Mouse (Mus musculus): ENCODE data around the gene Pgbd1. TPM values are rescaled to one million over a fixed set of nuclear protein-coding genes. Genes with fewer than 3 reads are reported as not detected.

The Pgbd1 gene
- not detected for polyA plus RNA-seq (2012; fragmentation: generic; extraction: Trizol)

GRCm38 (mm10) chr13:21440503-21441206 is at the start of gene Pgbd1:
TSS of gene Pgbd1 (minus strand) at chr13:21441058.

GRCm38 (mm10) chr13:21478759-21479670 is 38.2 kb upstream of the Pgbd1 start, which contains the start of the genes Zkscan4 and Gm10065:
TSS of gene Zkscan4 (plus strand) at chr13:21478907.
TSS of gene Gm10065 (minus strand) at chr13:21479441.

GRCm38 (mm10) chr13:21468061-21469019 is 27.5 kb upstream of the Pgbd1 start, which contains the start of gene Nkapl:
TSS of gene Nkapl (minus strand) at chr13:21468509.

GRCm38 (mm10) chr13:21453449-21453848 is 12.6 kb upstream of the Pgbd1 start, which contains the start of gene Zscan26:
TSS of gene Zscan26 (minus strand) at chr13:21453730.

DNA sequence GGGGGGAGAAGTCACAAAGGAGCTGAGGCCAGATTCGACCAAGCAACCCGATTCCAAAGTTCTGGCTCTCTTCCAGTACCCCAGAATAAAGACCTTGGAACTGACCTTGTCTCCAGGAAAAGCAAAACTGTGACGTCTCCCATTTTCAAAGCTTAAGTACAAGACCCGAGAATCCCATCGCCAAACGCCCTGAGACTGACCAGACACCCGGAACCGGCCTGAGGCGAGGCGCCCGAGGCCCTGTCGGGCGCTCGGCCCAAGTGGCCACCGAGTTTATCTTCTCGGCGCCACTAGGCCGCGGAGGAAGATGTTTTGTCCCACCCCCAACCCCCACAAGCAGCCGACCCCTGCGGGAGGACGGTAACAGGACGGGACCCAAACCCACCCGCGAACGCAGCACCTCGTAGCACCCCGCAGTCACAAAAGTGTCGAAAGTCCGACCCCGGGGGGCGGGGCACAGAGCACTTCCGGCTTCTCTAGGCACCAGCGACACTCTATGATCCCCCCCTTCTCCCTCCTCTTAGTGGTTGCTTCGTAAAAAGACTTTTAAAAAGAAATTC is 38.5 kb downstream of the Pgbd1 start, which contains the start of gene Zkscan3:
Gene Zkscan3 (minus strand): TSS at position 469 of the 560 bp plus-strand sequence.

Other genes starting within 250 kb of the Pgbd1 start
- gene Gpx5, start 148.3 kb downstream of the Pgbd1 start, polyA plus RNA-seq (2012; fragmentation: generic; extraction: Trizol): not detected
- gene Gpx6, start 128.9 kb downstream of the Pgbd1 start, polyA plus RNA-seq (2012; fragmentation: generic; extraction: Trizol): not detected
- gene Olfr1367, start 94.1 kb downstream of the Pgbd1 start, polyA plus RNA-seq (2012; fragmentation: generic; extraction: Trizol): not detected
- 1 to 10 TPM in 1 of 2 experiments, under 1 TPM in 1; 0.33 to 4.3 TPM for gene Zscan12, start 78.2 kb downstream of the Pgbd1 start, polyA plus RNA-seq (2012; fragmentation: generic; extraction: Trizol)
- gene Zkscan3, start 38.3 kb downstream of the Pgbd1 start, polyA plus RNA-seq (2012; fragmentation: generic; extraction: Trizol): 10 to 100 TPM in 1 of 2 experiments, 1 to 10 TPM in 1; 1.0 to 19.6 TPM
- 1 to 10 TPM in 1 of 2 experiments, under 1 TPM in 1; 0.18 to 5.0 TPM for gene Zscan26, start 12.7 kb upstream of the Pgbd1 start, polyA plus RNA-seq (2012; fragmentation: generic; extraction: Trizol)
- gene Nkapl, start 27.5 kb upstream of the Pgbd1 start, polyA plus RNA-seq (2012; fragmentation: generic; extraction: Trizol): not detected
- gene Zkscan4, start 37.8 kb upstream of the Pgbd1 start, polyA plus RNA-seq (2012; fragmentation: generic; extraction: Trizol): under 1 TPM in 1 of 2 experiments, not detected in 1; 0.33 TPM
- not detected for gene Gm10065, start 38.4 kb upstream of the Pgbd1 start, polyA plus RNA-seq (2012; fragmentation: generic; extraction: Trizol)
- under 1 TPM; 0.14 to 0.60 TPM for gene AK157302, start 54.2 kb upstream of the Pgbd1 start, polyA plus RNA-seq (2012; fragmentation: generic; extraction: Trizol)
- 10 to 100 TPM; 15.6 to 26.8 TPM for gene Gm11273, start 60.4 kb upstream of the Pgbd1 start, polyA plus RNA-seq (2012; fragmentation: generic; extraction: Trizol)
- 1 to 10 TPM in 1 of 2 experiments, under 1 TPM in 1; 0.26 to 1.2 TPM for gene Zkscan8, start 90.1 kb upstream of the Pgbd1 start, polyA plus RNA-seq (2012; fragmentation: generic; extraction: Trizol)
- under 1 TPM; 0.01 to 0.05 TPM for gene Olfr1366, start 101.8 kb upstream of the Pgbd1 start, polyA plus RNA-seq (2012; fragmentation: generic; extraction: Trizol)
- not detected for gene Olfr1535, start 118.8 kb upstream of the Pgbd1 start, polyA plus RNA-seq (2012; fragmentation: generic; extraction: Trizol)
- not detected for gene Olfr1364, start 140.7 kb upstream of the Pgbd1 start, polyA plus RNA-seq (2012; fragmentation: generic; extraction: Trizol)
- not detected for gene Olfr1362, start 173.0 kb upstream of the Pgbd1 start, polyA plus RNA-seq (2012; fragmentation: generic; extraction: Trizol)
- gene Olfr11, start 201.5 kb upstream of the Pgbd1 start, polyA plus RNA-seq (2012; fragmentation: generic; extraction: Trizol): under 1 TPM in 1 of 2 experiments, not detected in 1; 0.02 TPM
- not detected for gene Olfr1361, start 222.3 kb upstream of the Pgbd1 start, polyA plus RNA-seq (2012; fragmentation: generic; extraction: Trizol)
- not detected for gene Olfr1360, start 236.3 kb upstream of the Pgbd1 start, polyA plus RNA-seq (2012; fragmentation: generic; extraction: Trizol)

Data from C3H10T1/2 (cell line).